Mouse (Mus musculus) stomach, postnatal 0 days (tissue): ENCODE results near the gene Prkacb.

Experiments used
- CTCF ChIP-seq: IDR thresholded peaks from 2 replicates; pipeline ENCODE4 v1.5.1; 2016; ENCODE audit warnings: antibody characterized with exemption, low read depth, mild to moderate bottlenecking, moderate library complexity
- EP300 ChIP-seq: optimal IDR thresholded peaks from 2 replicates; pipeline ENCODE3; 2016; ENCODE audit warnings: antibody characterized with exemption

- TF ChIP-seq EP300, result no peak
- TF ChIP-seq CTCF, result no peak
Observed at GRCm38 (mm10) chr3:146754270-146754669, 58.5 kb downstream of the Prkacb start.
